Mouse (Mus musculus) lung, embryonic 15.5 days (tissue): ENCODE data around the gene Gm20683. TPM values are rescaled to one million over a fixed set of nuclear protein-coding genes. Genes with fewer than 3 reads are reported as not detected.
A peak's percentile ranks its signal among the peaks of the same experiment; 100 is the strongest.

Experiments
- ATAC-seq: fragments of 200-750 bp; cut with Nextera tagmentation; 2 replicates; pipeline ENCODE4 v1.8.0; 2017; ENCODE audit warnings: moderate number of reproducible peaks, borderline replicate concordance; ENCODE audit not compliant: low FRiP score, low TSS enrichment; ENCODE audit errors: extremely low read depth
- H3K27ac ChIP-seq: fragments of 300-500 bp; sonication (generic); 2 replicates; pipeline ENCODE4 v1.5.1; 2015; ENCODE audit warnings: moderate library complexity, mild to moderate bottlenecking, inconsistent platforms
- H3K27me3 ChIP-seq: fragments of 300-500 bp; sonication (generic); 2 replicates; pipeline ENCODE4 v1.6.1; 2015; ENCODE audit warnings: inconsistent platforms
- H3K36me3 ChIP-seq: fragments of 300-500 bp; sonication (generic); 2 replicates; pipeline ENCODE4 v1.6.1; 2015; ENCODE audit warnings: inconsistent platforms
- H3K4me1 ChIP-seq: fragments of 300-500 bp; sonication (generic); 2 replicates; pipeline ENCODE4 v1.6.1; 2015; ENCODE audit warnings: inconsistent platforms
- H3K4me2 ChIP-seq: fragments of 300-500 bp; sonication (generic); 2 replicates; pipeline ENCODE4 v1.6.1; 2015; ENCODE audit warnings: inconsistent platforms, mild to moderate bottlenecking, moderate library complexity
- H3K4me3 ChIP-seq: fragments of 300-500 bp; sonication (generic); 2 replicates; pipeline ENCODE4 v1.5.1; 2015; ENCODE audit warnings: mild to moderate bottlenecking, inconsistent platforms
- H3K9ac ChIP-seq: fragments of 300-500 bp; sonication (generic); 2 replicates; pipeline ENCODE4 v1.6.1; 2015; ENCODE audit warnings: inconsistent platforms
- H3K9me3 ChIP-seq: fragments of 300-500 bp; sonication (generic); 2 replicates; pipeline ENCODE4 v1.6.1; 2016; ENCODE audit warnings: inconsistent platforms
- WGBS: fragments of 180-500 bp; shearing (Covaris S2); methylation state at CpG from one replicate; pipeline ENCODE4 v1.1.7; 2015; 5-methylcytosine and 5-hydroxymethylcytosine counted together
- polyA plus RNA-seq: library from polyadenylated mRNA; unstranded; fragments of >200 nt; fragmentation: Nextera tagmentation; extraction: Ambion mirVana; gene quantifications from 2 replicates; pipeline ENCODE4 v1.2.1, GENCODE M21; 2015

The Gm20683 gene
- polyA plus RNA-seq: 2.2 and 2.5 TPM in 2 replicates

DNA sequence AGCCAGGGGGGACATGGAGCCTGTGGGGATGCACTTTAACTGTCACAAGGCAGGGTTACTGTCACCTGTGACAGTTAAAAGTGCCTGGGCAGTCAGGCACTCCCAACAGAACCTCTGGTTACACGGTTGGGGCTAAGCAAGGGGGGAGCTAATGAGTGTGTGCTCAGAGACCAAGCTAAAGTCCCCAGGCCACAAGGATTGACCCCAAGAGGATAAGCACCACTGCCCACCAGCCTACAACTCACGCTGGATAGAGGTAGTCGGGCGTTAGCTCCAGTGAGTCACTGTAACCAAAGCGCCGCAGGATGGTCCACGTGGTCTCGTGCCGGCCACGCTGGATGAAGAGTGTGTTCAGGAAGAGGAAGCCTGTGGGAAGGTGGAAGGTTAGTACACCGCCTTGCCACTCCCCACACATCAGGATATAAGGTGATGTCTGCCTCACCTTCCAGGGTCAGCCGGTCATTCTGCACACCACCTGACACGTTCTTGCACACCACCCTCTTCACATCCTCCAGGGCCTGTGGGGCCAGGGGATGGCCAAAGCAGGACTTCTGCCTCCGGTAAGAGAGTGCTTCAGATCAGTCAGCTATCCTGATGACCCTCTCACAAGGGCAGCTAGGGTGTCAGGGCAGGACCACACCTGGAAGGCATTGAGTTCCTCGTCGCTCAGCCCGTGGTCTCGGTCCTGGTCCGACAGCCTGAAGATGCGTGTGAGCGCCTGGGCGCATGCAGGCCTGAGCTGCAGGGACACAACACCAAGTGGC is at the start of gene Gm20683:
Gm20683 (minus strand) TSS at position 647 of the 764 bp plus-strand sequence.
- WGBS: 90% methylated on average over 22 of the region's 22 CpGs
- no peak for ATAC-seq
- no peak within 1 kb of the TSS for H3K4me2 ChIP-seq
- peaks cover 27% of the 10 kb centered on the region for H3K4me1 ChIP-seq
- H3K27me3 ChIP-seq: no peaks in the 10 kb centered on the region
- no peak within 1 kb of the TSS for H3K4me3 ChIP-seq
- H3K9me3 ChIP-seq: no peaks in the 10 kb centered on the region
- no peak within 1 kb of the TSS for H3K27ac ChIP-seq
- H3K36me3 ChIP-seq: peaks cover 40% of the 10 kb centered on the region
- no peak within 1 kb of the TSS for H3K9ac ChIP-seq

GRCm38 (mm10) chr17:25888837-25889236 is 47.3 kb upstream of the Gm20683 start:
- Histone ChIP-seq H3K4me1 (no peaks in the 10 kb centered on the region), H3K4me3 (no peak overlapping the region), H3K36me3 (peaks cover 16% of the 10 kb centered on the region), H3K4me2 (no peak overlapping the region), H3K27me3 (no peaks in the 10 kb centered on the region), H3K9ac (no peak overlapping the region), H3K9me3 (no peaks in the 10 kb centered on the region), H3K27ac (no peak overlapping the region)
- 87% methylated on average over 3 of the region's 3 CpGs for WGBS
- ATAC-seq: no peak

GRCm38 (mm10) chr17:25887467-25887866 is 45.9 kb upstream of the Gm20683 start:
- no peaks in the 10 kb centered on the region for H3K9me3 ChIP-seq
- WGBS: 69% methylated on average over 10 of the region's 10 CpGs
- no peak overlapping the region for H3K27ac ChIP-seq
- H3K27me3 ChIP-seq: no peaks in the 10 kb centered on the region
- peaks cover 29% of the 10 kb centered on the region for H3K36me3 ChIP-seq
- ATAC-seq: peak; percentile 17; the same call in 1 of the 2 replicates
- H3K4me2 ChIP-seq: no peak overlapping the region
- H3K4me3 ChIP-seq: no peak overlapping the region
- no peaks in the 10 kb centered on the region for H3K4me1 ChIP-seq
- H3K9ac ChIP-seq: no peak overlapping the region

GRCm38 (mm10) chr17:25886806-25887205 is 45.2 kb upstream of the Gm20683 start:
- H3K9ac ChIP-seq: no peak overlapping the region
- no peak overlapping the region for H3K27ac ChIP-seq
- no peak for ATAC-seq
- no peaks in the 10 kb centered on the region for H3K9me3 ChIP-seq
- H3K4me1 ChIP-seq: no peaks in the 10 kb centered on the region
- peaks cover 29% of the 10 kb centered on the region for H3K36me3 ChIP-seq
- no peak overlapping the region for H3K4me2 ChIP-seq
- H3K27me3 ChIP-seq: no peaks in the 10 kb centered on the region
- H3K4me3 ChIP-seq: no peak overlapping the region

DNA sequence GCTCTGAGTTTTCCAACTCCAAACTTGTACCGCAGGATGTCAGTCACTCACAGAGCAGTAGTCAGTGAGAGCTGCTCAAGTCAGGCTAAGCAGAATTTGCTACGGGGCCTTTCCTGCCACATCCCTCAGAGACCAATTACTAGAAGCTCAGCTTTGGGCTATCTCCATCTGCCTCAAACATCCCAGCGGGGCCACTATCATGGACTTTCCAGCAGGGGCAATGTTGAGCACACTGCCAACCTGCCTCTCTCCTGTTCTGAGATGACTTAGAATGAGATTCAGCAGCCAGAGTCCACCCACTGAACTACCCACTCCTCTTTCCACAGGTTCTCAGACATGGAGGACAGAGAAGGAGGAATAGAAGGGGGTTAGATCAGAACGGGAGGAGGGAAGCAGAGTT is 44.1 kb upstream of the Gm20683 start:
- Histone ChIP-seq H3K9ac (no peak overlapping the region), H3K4me2 (no peak overlapping the region), H3K4me1 (no peaks in the 10 kb centered on the region), H3K4me3 (no peak overlapping the region), H3K27me3 (no peaks in the 10 kb centered on the region), H3K9me3 (no peaks in the 10 kb centered on the region), H3K36me3 (peaks cover 29% of the 10 kb centered on the region), H3K27ac (no peak overlapping the region)
- 76% methylated on average over 4 of the region's 4 CpGs for WGBS
- ATAC-seq: no peak

DNA sequence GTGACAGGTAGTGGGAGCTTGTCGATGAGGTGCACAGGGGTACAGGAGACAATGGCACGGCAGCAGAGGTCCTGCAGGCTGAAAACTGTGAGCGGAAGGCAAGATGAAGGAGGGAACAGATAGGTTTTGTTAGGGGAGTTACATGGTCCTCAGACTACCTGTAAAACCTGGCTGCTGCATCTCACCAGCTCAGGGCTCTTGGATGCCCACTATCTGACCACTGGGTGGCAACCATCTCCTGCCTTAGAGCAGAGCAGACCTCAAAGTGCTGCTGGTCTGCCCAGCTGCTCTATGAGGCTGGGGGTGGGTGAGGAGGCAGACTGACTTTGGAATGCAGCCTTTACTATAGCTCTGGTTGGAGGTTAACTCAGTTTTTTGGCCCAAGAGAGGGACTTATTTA is 42.3 kb upstream of the Gm20683 start:
- H3K36me3 ChIP-seq: peaks cover 25% of the 10 kb centered on the region
- no peaks in the 10 kb centered on the region for H3K9me3 ChIP-seq
- ATAC-seq: no peak
- no peak overlapping the region for H3K27ac ChIP-seq
- H3K9ac ChIP-seq: no peak overlapping the region
- H3K4me1 ChIP-seq: no peaks in the 10 kb centered on the region
- H3K4me3 ChIP-seq: no peak overlapping the region
- 89% methylated on average over 3 of the region's 3 CpGs for WGBS
- no peaks in the 10 kb centered on the region for H3K27me3 ChIP-seq
- H3K4me2 ChIP-seq: no peak overlapping the region

DNA sequence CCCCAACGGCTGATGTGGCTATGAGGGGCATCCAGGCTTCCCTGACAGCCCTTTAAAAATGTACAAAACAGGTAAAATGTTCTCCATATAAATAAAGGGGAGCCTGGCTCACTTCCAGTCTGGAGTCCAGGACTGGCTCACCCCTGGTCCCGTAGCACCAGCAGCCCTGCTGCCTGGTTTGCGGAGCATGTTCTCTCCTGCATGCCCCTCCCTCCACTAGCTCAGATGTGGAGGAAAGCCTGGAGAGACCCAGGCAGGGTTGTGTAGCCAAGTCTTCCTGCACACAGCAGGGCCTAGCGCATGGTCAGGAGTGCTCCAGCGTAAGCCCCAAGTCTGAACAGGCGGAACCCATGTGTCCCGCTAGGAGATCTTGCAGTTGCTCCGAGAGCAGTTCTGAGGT is 41.7 kb upstream of the Gm20683 start:
- ATAC-seq: no peak
- no peaks in the 10 kb centered on the region for H3K9me3 ChIP-seq
- WGBS: 84% methylated on average over 8 of the region's 8 CpGs

GRCm38 (mm10) chr17:25882306-25882705 is 40.7 kb upstream of the Gm20683 start:
- Histone ChIP-seq H3K27ac (no peak overlapping the region), H3K4me1 (no peaks in the 10 kb centered on the region), H3K36me3 (peaks cover 36% of the 10 kb centered on the region), H3K27me3 (no peaks in the 10 kb centered on the region), H3K4me3 (no peak overlapping the region), H3K9ac (no peak overlapping the region), H3K4me2 (no peak overlapping the region), H3K9me3 (no peaks in the 10 kb centered on the region)
- WGBS: 36% methylated on average over 5 of the region's 5 CpGs
- no peak for ATAC-seq

More for the DNA sequence above, 41.7 kb upstream of the Gm20683 start:
- H3K27ac ChIP-seq: no peak overlapping the region
- H3K36me3 ChIP-seq: peaks cover 29% of the 10 kb centered on the region
- no peak overlapping the region for H3K4me2 ChIP-seq
- H3K4me3 ChIP-seq: no peak overlapping the region
- H3K27me3 ChIP-seq: no peaks in the 10 kb centered on the region
- H3K4me1 ChIP-seq: no peaks in the 10 kb centered on the region
- no peak overlapping the region for H3K9ac ChIP-seq

GRCm38 (mm10) chr17:25881691-25882090 is 40.1 kb upstream of the Gm20683 start:
- no peaks in the 10 kb centered on the region for H3K9me3 ChIP-seq
- H3K27ac ChIP-seq: no peak overlapping the region
- no peak overlapping the region for H3K9ac ChIP-seq
- no peaks in the 10 kb centered on the region for H3K27me3 ChIP-seq
- H3K4me1 ChIP-seq: 0 out of 2 replicates have a peak, but pooled peaks cover under 1% of the 10 kb centered on the region
- no peak overlapping the region for H3K4me3 ChIP-seq
- H3K36me3 ChIP-seq: peaks cover 36% of the 10 kb centered on the region
- WGBS: 40% methylated on average over 4 of the region's 4 CpGs
- ATAC-seq: no peak
- no peak overlapping the region for H3K4me2 ChIP-seq

- Histone ChIP-seq H3K4me3 (no peak overlapping the region), H3K27ac (no peak overlapping the region), H3K9me3 (no peaks in the 10 kb centered on the region), H3K4me2 (no peak overlapping the region), H3K9ac (no peak overlapping the region; the same call in 1 of the 2 replicates), H3K27me3 (no peaks in the 10 kb centered on the region), H3K36me3 (peaks cover 36% of the 10 kb centered on the region), H3K4me1 (peaks cover 6% of the 10 kb centered on the region)
- 16% methylated on average over 5 of the region's 5 CpGs for WGBS
- ATAC-seq: no peak
These were observed 39.5 kb upstream of the Gm20683 start for GRCm38 (mm10) chr17:25880913-25881641.

- H3K9ac ChIP-seq: no peak within 1 kb of the TSS; the same call in 1 of the 2 replicates
- peaks cover 11% of the 10 kb centered on the region for H3K4me1 ChIP-seq
- ATAC-seq: no peak
- 36% methylated on average over 5 of the region's 5 CpGs for WGBS
- no peak within 1 kb of the TSS for H3K4me2 ChIP-seq
- no peak within 1 kb of the TSS for H3K27ac ChIP-seq
- peaks cover 36% of the 10 kb centered on the region for H3K36me3 ChIP-seq
- H3K9me3 ChIP-seq: no peaks in the 10 kb centered on the region
- H3K27me3 ChIP-seq: no peaks in the 10 kb centered on the region
- no peak within 1 kb of the TSS for H3K4me3 ChIP-seq
These were observed 38.8 kb upstream of the Gm20683 start, which contains the start of gene Wfikkn1 for GRCm38 (mm10) chr17:25880196-25880910. Wfikkn1 (minus strand) TSS chr17:25880858.
